Mouse (Mus musculus) intestine, embryonic 14.5 days (tissue): ENCODE measurements around the gene Zfp652. TPM values are rescaled to one million over a fixed set of nuclear protein-coding genes. Genes with fewer than 3 reads are reported as not detected.
"Not testable (repeated sequence)": the region's sequence is repeated elsewhere in the genome, so short reads cannot be mapped to it uniquely, and the experiment has no call there.

Experiments used
- ATAC-seq: fragments of 200-750 bp; cut with Nextera tagmentation; replicated peaks from 2 replicates; pipeline ENCODE4 v1.8.0; 2017; ENCODE audit warnings: low read depth, moderate number of reproducible peaks, moderate TSS enrichment, moderate library complexity; ENCODE audit not compliant: low FRiP score, low TSS enrichment
- DNase-seq: peaks from one replicate; pipeline ENCODE4 v3.0.0-alpha.2; 2018; ENCODE audit warnings: low spot score
- H3K27ac ChIP-seq: fragments of 300-500 bp; sonication (generic); 2 replicates; pipeline ENCODE4 v1.5.1; 2014; ENCODE audit warnings: low read depth, mild to moderate bottlenecking, control low read depth
- H3K27me3 ChIP-seq: fragments of 300-500 bp; sonication (generic); replicated peaks from 2 replicates; pipeline ENCODE4 v1.6.1; 2014; ENCODE audit warnings: low read length, control low read depth; ENCODE audit not compliant: control insufficient read depth, insufficient read depth
- H3K36me3 ChIP-seq: fragments of 300-500 bp; sonication (generic); 2 replicates; pipeline ENCODE4 v1.6.1; 2014; ENCODE audit warnings: low read length, control low read depth; ENCODE audit not compliant: control insufficient read depth, insufficient read depth
- H3K4me1 ChIP-seq: fragments of 300-500 bp; sonication (generic); replicated peaks from 2 replicates; pipeline ENCODE4 v1.6.1; 2014; ENCODE audit warnings: low read length, control low read depth, mixed read lengths; ENCODE audit not compliant: control insufficient read depth, insufficient read depth
- H3K4me2 ChIP-seq: fragments of 300-500 bp; sonication (generic); 2 replicates; pipeline ENCODE4 v1.6.1; 2014; ENCODE audit warnings: low read length
- H3K4me3 ChIP-seq: fragments of 300-500 bp; sonication (generic); 2 replicates; pipeline ENCODE4 v1.5.1; 2014; ENCODE audit warnings: low read depth, low read length, control low read depth, mixed read lengths
- H3K9ac ChIP-seq: fragments of 300-500 bp; sonication (generic); 2 replicates; pipeline ENCODE4 v1.6.1; 2014; ENCODE audit warnings: mild to moderate bottlenecking, low read length
- H3K9me3 ChIP-seq: fragments of 300-500 bp; sonication (generic); 2 replicates; pipeline ENCODE4 v1.6.1; 2016; ENCODE audit warnings: low read length, control low read depth; ENCODE audit not compliant: control insufficient read depth
- WGBS: fragments of 180-500 bp; shearing (Covaris S2); extraction: QIAGEN DNeasy Blood & Tissue Kit; methylation state at CpG from one replicate; pipeline ENCODE4 v1.1.7; 2014; 5-methylcytosine and 5-hydroxymethylcytosine counted together
- polyA plus RNA-seq: library from polyadenylated mRNA; unstranded; fragments of >200 nt; fragmentation: Nextera tagmentation; extraction: Ambion mirVana; gene quantifications from 2 replicates; pipeline ENCODE4 v1.2.1, GENCODE M21; 2014

The Zfp652 gene
- polyA plus RNA-seq, 1 experiment from 2014 or later: 9.9 TPM

DNA sequence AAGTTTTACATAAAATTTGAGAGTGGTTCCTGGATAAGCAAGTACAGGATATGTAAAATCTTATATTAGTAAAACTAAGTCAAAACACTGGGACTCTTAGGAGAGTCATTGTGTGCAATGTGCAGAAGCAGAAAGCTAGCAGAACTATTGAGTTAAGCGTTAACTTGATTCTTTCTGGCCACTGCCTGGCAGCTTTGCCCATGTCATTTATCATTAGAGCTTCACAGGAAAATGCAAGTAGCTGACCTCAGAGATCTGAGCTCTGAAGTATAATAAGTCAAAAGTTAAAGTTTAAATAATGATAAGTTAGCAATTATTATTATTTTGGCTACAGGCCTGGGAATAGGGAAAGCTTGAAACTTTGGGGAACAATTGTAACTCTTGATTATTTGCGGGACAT is 167.4 kb downstream of the Zfp652 start:
- H3K9me3 ChIP-seq, H3K4me1 ChIP-seq, ATAC-seq, H3K27ac ChIP-seq, DNase-seq, H3K36me3 ChIP-seq, H3K27me3 ChIP-seq, H3K4me2 ChIP-seq, H3K9ac ChIP-seq, H3K4me3 ChIP-seq: not testable (repeated sequence)
- WGBS: 73% methylated on average over 2 of the region's 2 CpGs

Other genes with a start within 250 kb of the Zfp652 start
- gene Nxph3, start 198.1 kb upstream of the Zfp652 start, polyA plus RNA-seq: 0.68 and 0.74 TPM in 2 replicates
- gene Ngfr, start 124.9 kb upstream of the Zfp652 start, polyA plus RNA-seq: 15.3 and 17.6 TPM in 2 replicates
- 300 and 305 TPM in 2 replicates for gene Phb, start 45.7 kb upstream of the Zfp652 start, polyA plus RNA-seq
- gene B130006D01Rik, start 10.9 kb downstream of the Zfp652 start, polyA plus RNA-seq: 1.1 and 2.0 TPM in 2 replicates
- gene Phospho1, start 111.8 kb downstream of the Zfp652 start, polyA plus RNA-seq: 0.39 TPM in 1 of 2 replicates, not detected in the other
- gene Gngt2, start 124.5 kb downstream of the Zfp652 start, polyA plus RNA-seq: 17.2 and 19.1 TPM in 2 replicates
- 4.8 TPM in 2 replicates for gene Abi3, start 129.8 kb downstream of the Zfp652 start, polyA plus RNA-seq
- gene B4galnt2, start 202.2 kb downstream of the Zfp652 start, polyA plus RNA-seq: 26.6 and 30.9 TPM in 2 replicates